Mouse (Mus musculus) urinary bladder, adult 2 months (tissue): ENCODE measurements around the gene Creb3. TPM values are rescaled to one million over a fixed set of nuclear protein-coding genes. Genes with fewer than 3 reads are reported as not detected.

Experiments used
- DNase-seq: peaks from one replicate; pipeline ENCODE4 v3.0.0; 2022; ENCODE audit warnings: low spot score
- polyA plus RNA-seq: library from polyadenylated mRNA; depleted of rRNA; stranded (reverse); fragments of >200 nt; gene quantifications from 2 replicates; pipeline ENCODE4 v1.2.3, GENCODE M21; 2012

Creb3 gene
- polyA plus RNA-seq, 1 experiment, result 77.0 TPM

GRCm38 (mm10) chr4:43558028-43558630 is 4.0 kb upstream of the Creb3 start:
- DNase-seq, result no peak

- DNase-seq, result no peak
Measured at GRCm38 (mm10) chr4:43558631-43559356, 3.3 kb upstream of the Creb3 start.

- no peak for DNase-seq
Measured at GRCm38 (mm10) chr4:43559519-43560242, 2.5 kb upstream of the Creb3 start.

- no peak for DNase-seq
Measured at GRCm38 (mm10) chr4:43560243-43560611, 1.9 kb upstream of the Creb3 start.

- DNase-seq, result no peak
Measured at GRCm38 (mm10) chr4:43560976-43561375, 1.2 kb upstream of the Creb3 start.

GRCm38 (mm10) chr4:43561436-43561996 is 616 bp upstream of the Creb3 start:
- no peak for DNase-seq

GRCm38 (mm10) chr4:43562769-43563600 is 853 bp downstream of the Creb3 start:
- DNase-seq, result no peak

GRCm38 (mm10) chr4:43563601-43563875 is 1.4 kb downstream of the Creb3 start:
- no peak for DNase-seq

GRCm38 (mm10) chr4:43564231-43564630 is 2.1 kb downstream of the Creb3 start:
- no peak for DNase-seq

GRCm38 (mm10) chr4:43567140-43567539 is 5.0 kb downstream of the Creb3 start:
- no peak for DNase-seq

- no peak for DNase-seq
Measured at GRCm38 (mm10) chr4:43571395-43572045, 9.4 kb downstream of the Creb3 start.

GRCm38 (mm10) chr4:43573561-43573960 is 11.4 kb downstream of the Creb3 start:
- no peak for DNase-seq

- DNase-seq, result no peak
Measured at GRCm38 (mm10) chr4:43575356-43575755, 13.2 kb downstream of the Creb3 start.

GRCm38 (mm10) chr4:43577237-43577881 is 15.2 kb downstream of the Creb3 start:
- no peak for DNase-seq

GRCm38 (mm10) chr4:43578376-43579204 is 16.5 kb downstream of the Creb3 start, which contains the start of the genes Rgp1 and Gba2:
TSS of gene Rgp1 (plus strand) at chr4:43578715.
TSS of gene Gba2 (minus strand) at chr4:43578873.
- DNase-seq, result peak; percentile 88

- no peak for DNase-seq
Measured at GRCm38 (mm10) chr4:43579256-43579655, 17.1 kb downstream of the Creb3 start.

GRCm38 (mm10) chr4:43579731-43580130 is 17.6 kb downstream of the Creb3 start:
- DNase-seq, result no peak

GRCm38 (mm10) chr4:43580721-43581120 is 18.6 kb downstream of the Creb3 start:
- no peak for DNase-seq

- no peak for DNase-seq
Measured at GRCm38 (mm10) chr4:43581381-43581780, 19.2 kb downstream of the Creb3 start.

GRCm38 (mm10) chr4:43582241-43582640 is 20.1 kb downstream of the Creb3 start:
- DNase-seq, result no peak
